Mouse (Mus musculus) cortical plate, adult 2 months (tissue): ENCODE measurements around the gene Cfap36.

ENCODE experiments used
- CTCF ChIP-seq: fragments of 200-500 bp; IDR thresholded peaks from 2 replicates; pipeline ENCODE4 v1.5.1; 2011; ENCODE audit warnings: mild to moderate bottlenecking, control low read depth, low read length; ENCODE audit not compliant: insufficient read depth; ENCODE audit errors: extremely low read depth
- POLR2A ChIP-seq: fragments of 200-500 bp; IDR thresholded peaks from 2 replicates; pipeline ENCODE4 v1.6.1; 2011; ENCODE audit warnings: mild to moderate bottlenecking, low read length, control low read depth; ENCODE audit not compliant: insufficient read depth; ENCODE audit errors: extremely low read depth

GRCm38 (mm10) chr11:29188981-29189380, 58.2 kb downstream of the Cfap36 start:
- TF ChIP-seq CTCF (no peak), POLR2A (no peak)
